8 mouse cellular contexts compared by ENCODE assay signal in the genomic region with DNA sequence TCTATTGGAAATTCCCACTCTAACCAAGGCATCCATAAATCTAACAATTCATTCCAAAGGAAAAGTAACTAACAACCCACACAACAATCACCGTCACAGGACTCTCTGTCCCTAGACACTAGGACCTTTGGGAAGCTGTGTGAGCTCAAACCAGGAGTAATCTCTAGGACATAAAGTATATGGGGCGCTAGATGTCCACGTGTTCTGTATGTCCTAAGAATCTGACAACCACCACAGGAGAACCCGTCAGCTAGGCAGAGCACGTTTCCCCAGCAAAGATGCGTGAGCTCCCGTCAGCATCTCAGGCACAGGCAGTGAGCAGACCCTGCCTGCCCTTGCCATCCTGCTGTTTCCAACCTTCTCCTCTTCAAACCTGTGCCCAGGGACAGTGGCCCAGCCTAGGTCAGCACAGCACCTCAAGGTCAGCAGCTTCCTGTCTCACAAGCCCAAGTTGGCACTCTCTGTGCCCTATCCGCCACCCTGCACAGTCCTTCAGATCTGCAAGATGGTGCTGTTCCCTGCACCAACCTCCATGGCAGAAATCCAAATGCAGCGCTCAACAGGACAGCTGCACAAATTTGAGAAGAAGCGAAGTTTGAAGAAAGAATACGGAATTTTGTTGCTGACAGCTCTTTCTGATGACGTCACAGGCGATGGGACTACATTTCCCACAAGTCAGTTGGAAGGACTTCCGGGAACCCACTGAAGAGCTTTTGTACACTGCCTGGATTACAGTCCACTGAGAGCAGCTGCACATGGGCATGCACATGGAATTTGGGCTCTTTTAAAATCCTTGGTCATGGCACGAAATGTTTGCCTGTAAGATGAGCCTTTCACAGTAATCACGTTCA. TPM values are rescaled to one million over a fixed set of nuclear protein-coding genes. Genes with fewer than 3 reads are reported as not detected.
DNase-seq lines count a peak whose midpoint lies in the region; ATAC-seq and TF ChIP-seq lines count a peak whose summit lies in the region.

A gene (minus strand): TSS at position 664 of the 851 bp plus-strand sequence.

- H3K79me2 ChIP-seq in heart, adult 2 months (replicated peaks; ENCODE audit: control insufficient read depth, insufficient read depth, low read length): no peaks in the 10 kb centered on the region

- H3K9ac ChIP-seq in embryonic facial prominence, embryonic 14.5 days (ENCODE audit: low read depth, low read length): peak within 1 kb of the TSS; percentile 83
- H3K9ac ChIP-seq in heart, adult 2 months (ENCODE audit: low read depth, low read length): peak within 1 kb of the TSS; percentile 63
- H3K9ac ChIP-seq in limb, embryonic 13.5 days: peak within 1 kb of the TSS; percentile 88
- peak within 1 kb of the TSS; percentile 82 for H3K9ac ChIP-seq in midbrain, embryonic 16.5 days (ENCODE audit: low read depth, low read length)

- H3K4me1 ChIP-seq in embryonic facial prominence, embryonic 14.5 days (ENCODE audit: control insufficient read depth, insufficient read depth, low read length): peaks cover 5% of the 10 kb centered on the region; the same call in 1 of the 2 replicates
- peaks cover 1% of the 10 kb centered on the region for H3K4me1 ChIP-seq in heart, adult 2 months (ENCODE audit: control insufficient read depth, insufficient read depth, low read length)
- 0 out of 2 replicates have a peak, but pooled peaks cover 6% of the 10 kb centered on the region for H3K4me1 ChIP-seq in limb, embryonic 13.5 days
- H3K4me1 ChIP-seq in midbrain, embryonic 16.5 days (ENCODE audit: control insufficient read depth, insufficient read depth, low read length): peaks cover 11% of the 10 kb centered on the region

- WGBS in embryonic facial prominence, embryonic 14.5 days: 10% methylated on average over 16 of the region's 16 CpGs
- 5% methylated on average over 16 of the region's 16 CpGs for WGBS in heart, adult 2 months
- 10% methylated on average over 16 of the region's 16 CpGs for WGBS in limb, embryonic 13.5 days
- WGBS in midbrain, embryonic 16.5 days: 12% methylated on average over 16 of the region's 16 CpGs

- peak; percentile 94 for DNase-seq in 3T3-L1 (ENCODE audit: low read depth, low spot score)
- peak; percentile 33 to 66 for DNase-seq in adrenal gland, postnatal 4 days (ENCODE audit: low spot score in 2 of 2)
- DNase-seq in embryonic facial prominence, embryonic 14.5 days (ENCODE audit: low spot score): peak; percentile 97
- DNase-seq in heart, adult 2 months: peak; percentile 88 to 91
- DNase-seq in kidney, adult 8-10 months: peak; percentile 88 to 92
- peak; percentile 70 to 88 for DNase-seq in spleen, postnatal 10 days (ENCODE audit: low spot score in 2 of 2)

- TF ChIP-seq CTCF in heart, adult 2 months (IDR thresholded peaks at IDR 0.05): no peak

- H3K4me2 ChIP-seq in embryonic facial prominence, embryonic 14.5 days (ENCODE audit: low read depth, low read length): peak within 1 kb of the TSS; percentile 83
- H3K4me2 ChIP-seq in limb, embryonic 13.5 days (replicated peaks): peak within 1 kb of the TSS; percentile 86
- peak within 1 kb of the TSS; percentile 97 for H3K4me2 ChIP-seq in midbrain, embryonic 16.5 days (ENCODE audit: low read length)

- no peaks in the 10 kb centered on the region for H3K36me3 ChIP-seq in embryonic facial prominence, embryonic 14.5 days (ENCODE audit: control insufficient read depth, insufficient read depth, low read length)
- no peaks in the 10 kb centered on the region for H3K36me3 ChIP-seq in heart, adult 2 months (ENCODE audit: control insufficient read depth, insufficient read depth, low read length)
- no peaks in the 10 kb centered on the region for H3K36me3 ChIP-seq in limb, embryonic 13.5 days
- H3K36me3 ChIP-seq in midbrain, embryonic 16.5 days (ENCODE audit: control insufficient read depth, insufficient read depth, low read length): no peaks in the 10 kb centered on the region

- intact Hi-C loops in heart, adult 2 months (cut with DNase I): loop anchor here (1.0 to 10.0 kb wide), 4 partner anchors 26 to 419 kb away; a partner anchor contains a TSS

- H3K9me3 ChIP-seq in embryonic facial prominence, embryonic 14.5 days (ENCODE audit: control insufficient read depth, low read length): no peaks in the 10 kb centered on the region
- H3K9me3 ChIP-seq in limb, embryonic 13.5 days: no peaks in the 10 kb centered on the region
- no peaks in the 10 kb centered on the region; the same call in 1 of the 2 replicates for H3K9me3 ChIP-seq in midbrain, embryonic 16.5 days (replicated peaks; ENCODE audit: control insufficient read depth, low read length, poor library complexity, severe bottlenecking)

- TF ChIP-seq EP300 in heart, adult 2 months (IDR thresholded peaks at IDR 0.05; ENCODE audit: insufficient read depth, low read depth, low read length): no peak

- H3K27me3 ChIP-seq in embryonic facial prominence, embryonic 14.5 days (replicated peaks; ENCODE audit: control insufficient read depth, insufficient read depth, low read length): no peaks in the 10 kb centered on the region
- H3K27me3 ChIP-seq in heart, adult 2 months (ENCODE audit: control insufficient read depth, insufficient read depth, low read length): no peaks in the 10 kb centered on the region
- no peaks in the 10 kb centered on the region for H3K27me3 ChIP-seq in limb, embryonic 13.5 days
- no peaks in the 10 kb centered on the region for H3K27me3 ChIP-seq in midbrain, embryonic 16.5 days (ENCODE audit: control insufficient read depth, insufficient read depth, low read depth, low read length)

- peak; percentile 88 for TF ChIP-seq POLR2A in heart, adult 2 months (IDR thresholded peaks at IDR 0.05; ENCODE audit: insufficient read depth, low read depth, low read length)

- ATAC-seq in embryonic facial prominence, embryonic 14.5 days (ENCODE audit: low read depth): peak; percentile 98
- peak; percentile 99 for ATAC-seq in limb, embryonic 13.5 days (ENCODE audit: low FRiP score, low read depth)
- peak; percentile 100 for ATAC-seq in midbrain, embryonic 16.5 days

- H3K4me3 ChIP-seq in embryonic facial prominence, embryonic 14.5 days (ENCODE audit: low read depth, low read length): peak within 1 kb of the TSS; percentile 70
- peak within 1 kb of the TSS; percentile 87 for H3K4me3 ChIP-seq in heart, adult 2 months
- peak within 1 kb of the TSS; percentile 73 for H3K4me3 ChIP-seq in limb, embryonic 13.5 days
- peak within 1 kb of the TSS; percentile 77 for H3K4me3 ChIP-seq in midbrain, embryonic 16.5 days (ENCODE audit: low read depth, low read length)

- H3K27ac ChIP-seq in embryonic facial prominence, embryonic 14.5 days (replicated peaks; ENCODE audit: low read depth, low read length): peak within 1 kb of the TSS; percentile 67
- peak within 1 kb of the TSS; percentile 82 for H3K27ac ChIP-seq in heart, adult 2 months
- no peak within 1 kb of the TSS for H3K27ac ChIP-seq in limb, embryonic 13.5 days
- H3K27ac ChIP-seq in midbrain, embryonic 16.5 days (ENCODE audit: low read length): peak within 1 kb of the TSS; percentile 74

RNA-seq across cellular contexts. Expression of the gene that starts here (rescaled TPM):
- 1 to 10 TPM; 3.2 to 3.9 TPM for total RNA-seq in adrenal gland, postnatal 4 days (2021)
- polyA plus RNA-seq in embryonic facial prominence, embryonic 14.5 days (2014; fragmentation: Nextera tagmentation; extraction: Ambion mirVana): 0.68 and 0.83 TPM in 2 replicates
- 1 to 10 TPM; 2.8 to 3.2 TPM for total RNA-seq in heart, adult 2 months (2021)
- polyA plus RNA-seq in heart, adult 2 months (2012; rRNA removed): 1.0 and 2.6 TPM in 2 replicates
- 0.51 and 0.66 TPM in 2 replicates for polyA plus RNA-seq in limb, embryonic 13.5 days (2015; fragmentation: Nextera tagmentation; extraction: Ambion mirVana)
- polyA plus RNA-seq in midbrain, embryonic 16.5 days (2015; fragmentation: Nextera tagmentation; extraction: Ambion mirVana): 0.97 and 1.2 TPM in 2 replicates

Comparison
In these comparisons a context has a peak if more than half of its experiments do, and no peak if none do; other contexts are left out.
1. Peak in DNase-seq, ATAC-seq, H3K4me3 ChIP-seq, H3K27ac ChIP-seq, H3K9ac ChIP-seq and H3K4me2 ChIP-seq in embryonic facial prominence, embryonic 14.5 days; RNA of the gene not detected or under 1 TPM.
2. Peak in ATAC-seq, H3K4me3 ChIP-seq, H3K9ac ChIP-seq and H3K4me2 ChIP-seq in limb, embryonic 13.5 days; RNA of the gene not detected or under 1 TPM.